Mouse (Mus musculus): ENCODE measurements around the gene Foxn3.

DNA sequence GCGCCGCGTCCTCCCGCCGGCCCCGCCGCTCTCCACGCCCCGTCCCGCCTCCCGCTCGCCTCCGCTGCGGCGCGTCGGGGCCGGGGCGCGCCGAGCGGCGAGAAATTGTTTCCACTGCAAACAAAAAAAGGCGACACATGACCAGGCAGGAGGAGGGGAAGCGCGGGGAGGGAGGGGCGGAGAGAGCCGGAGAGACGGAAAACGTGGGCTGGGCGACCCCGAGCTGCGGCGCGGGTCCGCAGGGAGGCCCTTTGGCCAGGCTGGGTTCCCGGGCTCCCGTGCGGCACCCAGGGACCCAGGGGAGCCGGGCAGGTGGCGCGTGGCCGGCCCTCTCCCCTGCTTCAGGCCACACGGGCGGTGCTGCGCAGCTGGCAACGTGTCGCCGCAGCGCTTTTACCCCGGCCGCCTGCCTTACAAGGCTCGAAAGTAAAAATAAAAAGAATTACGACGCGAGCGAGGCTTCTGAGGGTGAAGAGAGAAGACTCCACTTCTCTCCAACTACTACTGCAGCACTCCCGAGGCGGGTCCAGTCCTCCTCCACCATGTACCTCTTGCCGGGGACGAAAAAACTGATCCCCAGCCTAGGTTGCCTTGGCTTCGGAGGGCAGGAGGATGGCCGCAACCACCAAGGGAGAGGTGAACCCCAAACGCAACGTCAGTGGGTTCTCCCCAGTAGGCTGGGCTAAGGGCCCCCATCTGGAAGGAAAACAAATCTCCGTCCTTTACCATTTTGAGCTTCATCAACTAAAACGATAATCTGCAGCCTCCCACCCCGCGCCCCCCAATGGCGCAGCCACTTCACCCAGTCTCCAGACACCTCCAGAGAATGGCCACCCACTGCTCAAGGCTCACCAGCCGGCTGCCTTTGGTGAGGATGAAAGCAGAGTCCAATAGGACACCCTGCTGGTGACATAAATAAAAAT lies 170.2 kb downstream of the Foxn3 start:
- TF ChIP-seq CTCF (IDR thresholded peaks at IDR 0.05) (peak; percentile 56), EP300 (IDR thresholded peaks at IDR 0.05) (no peak)
